16 mouse cellular contexts compared by ENCODE assay signal in the genomic region with DNA sequence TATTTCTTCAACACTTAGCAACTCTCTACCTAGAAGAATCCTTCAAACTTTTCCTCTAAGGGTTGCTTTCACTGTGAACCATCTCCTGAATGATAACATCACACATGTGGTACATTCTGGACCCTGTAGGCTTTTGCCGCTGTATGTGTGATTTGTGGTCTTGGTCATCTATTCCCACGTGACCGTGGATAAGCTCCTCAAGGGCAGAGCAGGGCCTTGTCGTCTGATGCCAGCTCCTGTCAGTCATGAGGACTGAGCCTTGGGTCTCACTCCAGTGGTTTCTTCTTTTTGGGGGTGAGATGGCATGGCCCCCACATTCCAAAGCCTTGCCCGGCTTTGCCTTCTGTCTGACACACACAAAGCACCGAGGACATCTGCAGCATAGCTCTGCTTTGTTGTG.
DNase-seq lines count a peak whose midpoint lies in the region; ATAC-seq lines count a peak whose summit lies in the region.
"Had no signal": no experiment of that assay in that cellular context is flagged by ENCODE, and none has a peak within 500 bp of the region (broad histone marks: within the 10 kb centered on the region; RNA-seq: fewer than 3 reads in every experiment).

No protein-coding gene starts in this region.

- no peak overlapping the region for H3K4me3 ChIP-seq in kidney, embryonic 16.5 days (ENCODE audit: low read length)
- H3K4me3 ChIP-seq in forebrain, embryonic 16.5 days (replicated peaks; ENCODE audit: low read length), result no peak overlapping the region
- H3K4me3 ChIP-seq: embryonic facial prominence, embryonic 10.5 days; embryonic facial prominence, embryonic 12.5 days; forebrain, embryonic 13.5 days; forebrain, embryonic 15.5 days had no signal

- H3K9me3 ChIP-seq in kidney, embryonic 16.5 days (ENCODE audit: low read length), result no peaks in the 10 kb centered on the region
- no peaks in the 10 kb centered on the region for H3K9me3 ChIP-seq in forebrain, embryonic 16.5 days (ENCODE audit: control insufficient read depth, low read length)
- H3K9me3 ChIP-seq: embryonic facial prominence, embryonic 10.5 days; embryonic facial prominence, embryonic 12.5 days; forebrain, embryonic 13.5 days; forebrain, embryonic 15.5 days had no signal

- DNase-seq in adrenal gland, adult 2 months, result peak; percentile 52
- DNase-seq in adrenal gland, postnatal 10 days, result no peak
- peak; percentile 59 for DNase-seq in adrenal gland, postnatal 14 days
- no peak for DNase-seq in adrenal gland, adult 18-20 months (ENCODE audit: low spot score in 2 of 2)
- DNase-seq in kidney, adult 8-10 months, result no peak
- DNase-seq: cerebellum, adult 11-12 months; cerebellum, adult 2 months; cerebellum, adult 9-10 months; cerebellum, postnatal 10 days; cerebellum, postnatal 25 days had no signal

- H3K27me3 ChIP-seq in kidney, embryonic 16.5 days (ENCODE audit: insufficient read depth, low read length), result no peaks in the 10 kb centered on the region
- H3K27me3 ChIP-seq in forebrain, embryonic 16.5 days (replicated peaks; ENCODE audit: control insufficient read depth, insufficient read depth, low read length), result no peaks in the 10 kb centered on the region
- H3K27me3 ChIP-seq: forebrain, embryonic 15.5 days had no signal

- peaks cover 57% of the 10 kb centered on the region for H3K4me1 ChIP-seq in kidney, embryonic 16.5 days (ENCODE audit: insufficient read depth, low read length)
- H3K4me1 ChIP-seq in forebrain, embryonic 16.5 days (replicated peaks; ENCODE audit: control insufficient read depth, insufficient read depth, low read length), result peaks cover 10% of the 10 kb centered on the region

- 59% methylated on average over 6 of the region's 6 CpGs for WGBS in kidney, embryonic 16.5 days
- WGBS in forebrain, embryonic 16.5 days, result 90% methylated on average over 6 of the region's 6 CpGs

- no peaks in the 10 kb centered on the region for H3K36me3 ChIP-seq in kidney, embryonic 16.5 days (ENCODE audit: insufficient read depth, low read length)
- H3K36me3 ChIP-seq in forebrain, embryonic 16.5 days (ENCODE audit: control insufficient read depth, insufficient read depth), result no peaks in the 10 kb centered on the region
- H3K36me3 ChIP-seq: embryonic facial prominence, embryonic 10.5 days; embryonic facial prominence, embryonic 12.5 days; forebrain, embryonic 15.5 days had no signal

- H3K27ac ChIP-seq in kidney, embryonic 16.5 days (ENCODE audit: low read length), result peak overlapping the region; percentile 48; the same call in 1 of the 2 replicates
- H3K27ac ChIP-seq in forebrain, embryonic 16.5 days (ENCODE audit: low read length), result no peak overlapping the region
- H3K27ac ChIP-seq: embryonic facial prominence, embryonic 10.5 days; embryonic facial prominence, embryonic 12.5 days; forebrain, embryonic 13.5 days; forebrain, embryonic 15.5 days had no signal

- no peak overlapping the region for H3K9ac ChIP-seq in kidney, embryonic 16.5 days (replicated peaks; ENCODE audit: low read length)
- H3K9ac ChIP-seq in forebrain, embryonic 16.5 days (replicated peaks; ENCODE audit: low read depth, low read length), result no peak overlapping the region
- H3K9ac ChIP-seq: embryonic facial prominence, embryonic 12.5 days; forebrain, embryonic 13.5 days; forebrain, embryonic 15.5 days had no signal

- H3K4me2 ChIP-seq in kidney, embryonic 16.5 days (replicated peaks; ENCODE audit: low read depth, low read length), result no peak overlapping the region
- H3K4me2 ChIP-seq in forebrain, embryonic 16.5 days (ENCODE audit: low read length), result no peak overlapping the region
- H3K4me2 ChIP-seq: embryonic facial prominence, embryonic 12.5 days; forebrain, embryonic 13.5 days; forebrain, embryonic 15.5 days had no signal

- no peak for ATAC-seq in kidney, embryonic 16.5 days (ENCODE audit: low FRiP score, low TSS enrichment)
- no peak for ATAC-seq in forebrain, embryonic 16.5 days
- ATAC-seq: forebrain, embryonic 13.5 days; forebrain, embryonic 15.5 days had no signal

Comparison
In these comparisons a context has a peak if more than half of its experiments do, and no peak if none do; other contexts are left out.
1. DNase-seq: peak in adrenal gland, adult 2 months (single experiment) and adrenal gland, postnatal 14 days (single experiment); none in adrenal gland, postnatal 10 days (single experiment), adrenal gland, adult 18-20 months (0 of 2) and kidney, adult 8-10 months (0 of 2).